Mouse (Mus musculus) cortical plate, adult 2 months (tissue): ENCODE data around the gene Ctss.

Source experiments
- CTCF ChIP-seq: fragments of 200-500 bp; IDR thresholded peaks from 2 replicates; pipeline ENCODE4 v1.5.1; 2011; ENCODE audit warnings: mild to moderate bottlenecking, control low read depth, low read length; ENCODE audit not compliant: insufficient read depth; ENCODE audit errors: extremely low read depth
- POLR2A ChIP-seq: fragments of 200-500 bp; IDR thresholded peaks from 2 replicates; pipeline ENCODE4 v1.6.1; 2011; ENCODE audit warnings: mild to moderate bottlenecking, low read length, control low read depth; ENCODE audit not compliant: insufficient read depth; ENCODE audit errors: extremely low read depth

DNA sequence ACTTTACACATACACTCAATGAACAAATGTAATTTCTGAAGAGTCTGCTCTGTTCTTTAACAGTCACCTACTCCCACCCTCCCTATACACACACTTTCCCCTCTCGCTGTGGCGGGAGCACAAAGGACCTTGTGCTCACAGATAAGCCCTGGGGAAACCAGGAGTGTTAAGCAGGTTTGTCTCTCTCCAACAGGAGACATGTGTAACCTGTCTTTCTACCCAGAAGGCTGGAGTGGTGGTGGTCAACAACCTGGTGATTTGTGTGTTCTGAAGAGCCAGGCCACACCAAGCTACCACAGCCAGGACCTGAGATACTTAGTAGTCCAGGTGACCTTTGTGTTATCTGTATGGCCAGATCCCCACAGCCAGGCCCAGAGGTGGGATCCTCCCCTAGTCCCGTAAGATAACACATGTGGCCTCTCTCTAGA lies 10.0 kb upstream of the Ctss start:
- TF ChIP-seq POLR2A (no peak), CTCF (no peak)
